Mouse (Mus musculus) embryonic fibroblast, embryonic 13.5 days (primary cell): Measurements from ENCODE around the gene 4930432K21Rik. TPM values are rescaled to one million over a fixed set of nuclear protein-coding genes. Genes with fewer than 3 reads are reported as not detected.

Experiments used
- H3K27ac ChIP-seq: 2 replicates; pipeline ENCODE4 v1.5.1; 2012; ENCODE audit warnings: low read length, control low read depth, inconsistent platforms; ENCODE audit not compliant: insufficient read depth
- H3K4me1 ChIP-seq: 2 replicates; pipeline ENCODE4 v1.6.1; 2011; ENCODE audit warnings: low read length; ENCODE audit not compliant: control insufficient read depth, insufficient read depth
- H3K4me3 ChIP-seq: 2 replicates; pipeline ENCODE4 v1.5.1; 2011; ENCODE audit warnings: mild to moderate bottlenecking, control low read depth, low read length; ENCODE audit not compliant: insufficient read depth
- CTCF ChIP-seq: IDR thresholded peaks from 2 replicates; pipeline ENCODE4 v1.5.1; 2011; ENCODE audit warnings: mild to moderate bottlenecking, control low read depth, low read length, moderate library complexity, borderline replicate concordance; ENCODE audit not compliant: insufficient read depth
- POLR2A ChIP-seq: IDR thresholded peaks from 2 replicates; pipeline ENCODE4 v1.6.1; 2011; ENCODE audit warnings: low read depth, mild to moderate bottlenecking, control low read depth, low read length, moderate library complexity
- polyA plus RNA-seq: library from polyadenylated mRNA; stranded (reverse); fragments of >200 nt; gene quantifications from 2 replicates; pipeline ENCODE4 v1.2.4, GENCODE M21; 2011; ENCODE audit warnings: low read depth; ENCODE audit not compliant: missing spikeins, insufficient read length

4930432K21Rik gene
- polyA plus RNA-seq, 1 experiment, result 0.95 TPM

- TF ChIP-seq CTCF (no peak), POLR2A (no peak)
- H3K4me3 ChIP-seq, result no peak overlapping the region
- H3K27ac ChIP-seq, result peak overlapping the region; percentile 88
- peaks cover 10% of the 10 kb centered on the region for H3K4me1 ChIP-seq
Observed at GRCm38 (mm10) chr8:84122151-84122550, 25.7 kb upstream of the 4930432K21Rik start.

- Histone ChIP-seq H3K4me1 (peaks cover 10% of the 10 kb centered on the region), H3K27ac (peak within 1 kb of the TSS; percentile 66), H3K4me3 (no peak within 1 kb of the TSS)
- no peak for TF ChIP-seq CTCF
- peak; percentile 45; the same call in 1 of the 2 replicates for TF ChIP-seq POLR2A
Observed at GRCm38 (mm10) chr8:84125656-84126055, 22.2 kb upstream of the 4930432K21Rik start, which contains the start of gene Podnl1. Gene Podnl1 (plus strand): TSS chr8:84125989.

- no peak for TF ChIP-seq POLR2A
- TF ChIP-seq CTCF, result no peak
- Histone ChIP-seq H3K4me3 (no peak overlapping the region), H3K27ac (no peak overlapping the region), H3K4me1 (peaks cover 10% of the 10 kb centered on the region)
Observed at GRCm38 (mm10) chr8:84126742-84127141, 21.1 kb upstream of the 4930432K21Rik start.

- TF ChIP-seq POLR2A (no peak), CTCF (no peak)
- H3K4me3 ChIP-seq, result no peak overlapping the region
- H3K27ac ChIP-seq, result no peak overlapping the region
- H3K4me1 ChIP-seq, result peaks cover 10% of the 10 kb centered on the region
Observed at GRCm38 (mm10) chr8:84127202-84127901, 20.5 kb upstream of the 4930432K21Rik start.

- Histone ChIP-seq H3K27ac (no peak overlapping the region), H3K4me1 (peaks cover 10% of the 10 kb centered on the region), H3K4me3 (no peak overlapping the region)
- TF ChIP-seq CTCF (no peak), POLR2A (no peak)
Observed at GRCm38 (mm10) chr8:84128277-84128676, 19.5 kb upstream of the 4930432K21Rik start.

GRCm38 (mm10) chr8:84130806-84131205 is 17.0 kb upstream of the 4930432K21Rik start:
- Histone ChIP-seq H3K4me1 (peaks cover 6% of the 10 kb centered on the region; the same call in 1 of the 2 replicates), H3K4me3 (no peak overlapping the region), H3K27ac (no peak overlapping the region)
- TF ChIP-seq POLR2A (no peak), CTCF (no peak)

GRCm38 (mm10) chr8:84132225-84132624 is 15.6 kb upstream of the 4930432K21Rik start:
- no peaks in the 10 kb centered on the region for H3K4me1 ChIP-seq
- H3K4me3 ChIP-seq, result no peak overlapping the region
- TF ChIP-seq CTCF, result no peak
- H3K27ac ChIP-seq, result no peak overlapping the region

- H3K4me1 ChIP-seq, result no peaks in the 10 kb centered on the region
- no peak overlapping the region for H3K4me3 ChIP-seq
- TF ChIP-seq POLR2A, result no peak
- no peak for TF ChIP-seq CTCF
- no peak overlapping the region for H3K27ac ChIP-seq
Observed at GRCm38 (mm10) chr8:84137848-84138247, 10.0 kb upstream of the 4930432K21Rik start.

- Histone ChIP-seq H3K4me1 (no peaks in the 10 kb centered on the region), H3K27ac (no peak overlapping the region), H3K4me3 (no peak overlapping the region)
- TF ChIP-seq POLR2A (no peak), CTCF (no peak)
Observed at GRCm38 (mm10) chr8:84140838-84141237, 7.0 kb upstream of the 4930432K21Rik start.

- H3K27ac ChIP-seq, result no peak overlapping the region
- no peak overlapping the region for H3K4me3 ChIP-seq
- TF ChIP-seq CTCF, result no peak
- H3K4me1 ChIP-seq, result no peaks in the 10 kb centered on the region
Observed at GRCm38 (mm10) chr8:84144636-84145245, 3.1 kb upstream of the 4930432K21Rik start.

- Histone ChIP-seq H3K4me1 (no peaks in the 10 kb centered on the region), H3K27ac (no peak overlapping the region), H3K4me3 (peak overlapping the region; percentile 78)
- no peak; the same call in 1 of the 2 replicates for TF ChIP-seq POLR2A
- TF ChIP-seq CTCF, result no peak
Observed at GRCm38 (mm10) chr8:84147324-84147766, 480 bp upstream of the 4930432K21Rik start.
